Mouse (Mus musculus): ENCODE results near the gene Rad51b. TPM values are rescaled to one million over a fixed set of nuclear protein-coding genes. Genes with fewer than 3 reads are reported as not detected.

Gene Rad51b
- polyA plus RNA-seq, 1 experiment from 2014 or later, result 7.8 TPM

DNA sequence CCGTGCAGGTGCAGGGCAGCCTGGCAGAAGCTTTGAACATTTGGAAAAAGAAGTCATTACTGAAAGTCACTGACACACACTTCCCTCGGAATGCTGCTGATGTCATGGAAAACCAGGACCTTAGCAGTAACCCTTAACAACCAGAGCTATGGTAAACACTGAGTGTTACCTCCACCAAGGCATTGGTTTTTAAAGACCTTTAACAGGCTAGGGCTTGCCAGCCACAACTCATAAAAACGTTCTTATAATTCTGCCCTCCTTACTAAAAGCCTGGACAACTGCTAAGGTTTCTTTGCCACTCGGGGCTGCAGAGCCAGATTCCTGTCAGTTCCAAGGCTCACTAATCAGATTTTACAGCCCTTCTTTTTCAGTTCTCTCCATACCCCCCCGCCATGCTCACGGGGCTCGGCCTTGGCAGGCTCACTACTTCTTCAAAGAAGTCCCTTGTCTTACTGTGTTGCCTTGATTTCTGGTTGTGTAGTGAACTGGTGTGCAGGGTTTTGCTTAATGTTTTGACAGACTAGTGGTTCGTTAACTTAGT is 210.1 kb downstream of the Rad51b start:
- Histone ChIP-seq H3K27me3 (ENCODE audit: control insufficient read depth, insufficient read depth, low read length) (no peaks in the 10 kb centered on the region), H3K27ac (ENCODE audit: low read length) (peak overlapping the region; percentile 78), H3K36me3 (ENCODE audit: control insufficient read depth, insufficient read depth, low read length) (no peaks in the 10 kb centered on the region), H3K9ac (ENCODE audit: low read length) (0 out of 2 replicates have a peak overlapping the region, but pooled peaks have one; percentile 20), H3K9me3 (replicated peaks; ENCODE audit: control insufficient read depth, low read length) (no peaks in the 10 kb centered on the region), H3K4me3 (replicated peaks; ENCODE audit: low read length) (no peak overlapping the region), H3K4me2 (ENCODE audit: low read depth, low read length) (no peak overlapping the region), H3K4me1 (ENCODE audit: control insufficient read depth, insufficient read depth, low read length) (peaks cover 38% of the 10 kb centered on the region)
- WGBS, result 36% methylated on average over 8 of the region's 8 CpGs
- ATAC-seq (ENCODE audit: insufficient read depth, low FRiP score), result peak; percentile 70

DNA sequence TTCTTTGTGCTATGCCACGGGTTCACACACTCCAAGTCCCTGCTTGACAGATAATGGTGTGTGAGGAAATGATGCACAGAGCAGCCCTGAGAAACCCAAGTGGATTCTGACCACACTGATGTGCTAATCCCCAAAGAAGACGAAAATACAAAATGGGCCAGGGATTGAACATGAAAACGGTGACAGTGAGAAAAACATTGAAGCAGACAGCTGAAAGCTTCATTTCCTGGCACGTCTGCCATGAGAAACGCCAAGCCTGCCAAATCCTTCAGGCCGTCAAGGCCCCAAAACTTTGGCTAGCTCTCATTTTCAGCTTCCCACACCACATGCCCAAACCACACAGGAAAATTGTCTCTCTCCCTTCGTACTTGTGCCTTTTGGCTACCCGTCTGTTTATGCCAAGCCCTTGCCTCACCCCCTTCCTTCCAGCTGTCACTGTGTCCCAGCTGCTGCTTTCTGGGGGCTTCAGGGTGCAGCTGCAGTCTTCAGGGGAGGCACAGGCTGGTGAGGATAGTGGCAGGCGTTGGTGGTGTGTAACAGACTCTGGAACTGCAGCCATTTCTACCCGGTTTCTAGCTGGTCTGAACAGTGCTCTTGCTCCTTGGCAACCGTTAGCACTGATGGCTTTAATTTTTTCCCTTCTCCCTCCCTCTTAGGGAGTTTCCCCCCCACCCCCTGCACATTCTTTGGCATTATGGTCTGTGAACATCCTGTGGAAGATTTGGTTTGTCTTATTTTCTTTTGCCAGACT is 214.5 kb downstream of the Rad51b start:
- Histone ChIP-seq H3K9me3 (replicated peaks; ENCODE audit: control insufficient read depth, low read length) (no peaks in the 10 kb centered on the region), H3K27me3 (ENCODE audit: control insufficient read depth, insufficient read depth, low read length) (no peaks in the 10 kb centered on the region), H3K9ac (ENCODE audit: low read length) (peak overlapping the region; percentile 66), H3K36me3 (ENCODE audit: control insufficient read depth, insufficient read depth, low read length) (no peaks in the 10 kb centered on the region), H3K4me2 (ENCODE audit: low read depth, low read length) (peak overlapping the region; percentile 20; the same call in 1 of the 2 replicates), H3K4me3 (replicated peaks; ENCODE audit: low read length) (no peak overlapping the region), H3K27ac (ENCODE audit: low read length) (peak overlapping the region; percentile 94), H3K4me1 (ENCODE audit: control insufficient read depth, insufficient read depth, low read length) (peaks cover 21% of the 10 kb centered on the region)
- peak; percentile 65; the same call in 1 of the 2 replicates for ATAC-seq (ENCODE audit: insufficient read depth, low FRiP score)
- WGBS, result 38% methylated on average over 11 of the region's 11 CpGs

DNA sequence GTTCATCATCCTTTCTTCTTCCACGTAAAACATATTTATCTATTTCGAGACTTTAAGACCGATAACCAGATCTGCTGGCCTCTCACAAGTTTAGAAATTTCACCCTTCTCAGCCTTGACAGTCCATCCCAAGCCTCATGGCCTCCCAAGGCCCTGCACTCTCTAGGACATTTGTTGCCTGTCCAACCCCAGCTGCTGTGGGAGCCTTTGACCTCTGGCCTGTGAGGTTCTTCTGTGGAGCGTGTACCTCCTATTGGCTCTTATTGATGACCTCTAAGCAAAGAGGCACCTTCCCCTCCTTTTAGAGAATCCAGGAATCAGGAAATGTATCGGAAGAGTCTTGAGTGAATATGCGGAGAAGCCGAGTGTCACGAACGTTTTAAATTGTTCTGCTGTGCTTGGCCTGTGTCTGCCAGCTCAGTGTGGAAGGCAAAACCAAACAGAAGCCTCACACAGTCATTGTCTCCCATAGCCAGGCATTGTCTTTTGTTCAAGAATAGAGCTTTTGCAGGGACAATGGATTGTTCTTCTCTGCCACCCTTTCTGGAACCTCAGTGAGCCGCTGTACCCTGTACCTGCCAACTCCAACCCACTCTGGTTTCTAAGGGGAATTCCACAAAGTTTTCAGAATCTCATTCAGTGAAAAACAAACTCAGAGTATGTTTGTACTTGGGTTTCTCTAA is 215.3 kb downstream of the Rad51b start:
- WGBS, result 57% methylated on average over 10 of the region's 10 CpGs
- Histone ChIP-seq H3K27ac (ENCODE audit: low read length) (peak overlapping the region; percentile 94), H3K9ac (ENCODE audit: low read length) (peak overlapping the region; percentile 43)

DNA sequence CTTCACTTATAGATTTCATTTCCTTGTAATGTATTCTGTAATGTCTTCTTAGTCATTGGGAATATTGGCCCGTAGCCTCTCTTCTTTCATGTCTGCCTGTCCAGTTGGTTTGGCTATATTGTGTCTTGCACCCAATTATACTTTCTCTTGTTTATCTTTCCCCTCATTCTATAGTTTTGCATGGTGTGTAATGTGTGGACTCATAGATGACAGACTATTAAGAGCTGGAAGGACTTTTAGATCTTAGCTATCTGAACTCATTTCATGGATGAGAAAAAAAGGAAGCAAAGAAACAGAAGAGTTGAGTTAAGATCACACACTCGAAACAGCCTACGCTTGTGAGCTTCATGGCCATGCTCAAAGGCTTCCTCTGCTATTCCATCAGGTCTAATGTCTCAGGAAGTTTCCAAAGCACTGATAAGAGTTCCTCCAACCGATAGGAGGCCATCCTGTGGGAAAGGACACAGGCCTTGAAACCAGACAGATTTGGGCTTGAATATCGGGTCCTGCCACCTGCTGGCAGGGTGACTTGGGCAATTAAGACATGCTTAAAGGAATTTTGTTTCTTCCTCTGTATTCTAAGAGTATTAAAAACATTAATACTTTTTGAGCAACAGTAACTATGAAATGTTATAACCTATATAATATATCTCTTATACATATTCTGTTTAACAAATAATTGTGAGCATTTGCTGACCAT is 216.1 kb downstream of the Rad51b start:
- no peaks in the 10 kb centered on the region for H3K9me3 ChIP-seq (replicated peaks; ENCODE audit: control insufficient read depth, low read length)
- no peak for ATAC-seq (ENCODE audit: insufficient read depth, low FRiP score)
- H3K36me3 ChIP-seq (ENCODE audit: control insufficient read depth, insufficient read depth, low read length), result no peaks in the 10 kb centered on the region
- H3K9ac ChIP-seq (ENCODE audit: low read length), result no peak overlapping the region
- peaks cover 17% of the 10 kb centered on the region for H3K4me1 ChIP-seq (ENCODE audit: control insufficient read depth, insufficient read depth, low read length)
- no peak overlapping the region for H3K4me3 ChIP-seq (replicated peaks; ENCODE audit: low read length)
- peak overlapping the region; percentile 64 for H3K27ac ChIP-seq (ENCODE audit: low read length)
- no peak overlapping the region for H3K4me2 ChIP-seq (ENCODE audit: low read depth, low read length)
- no peaks in the 10 kb centered on the region for H3K27me3 ChIP-seq (ENCODE audit: control insufficient read depth, insufficient read depth, low read length)
- 86% methylated on average over 5 of the region's 5 CpGs for WGBS

More for the DNA sequence above, 215.3 kb downstream of the Rad51b start:
- Histone ChIP-seq H3K9me3 (replicated peaks; ENCODE audit: control insufficient read depth, low read length) (no peaks in the 10 kb centered on the region), H3K27me3 (ENCODE audit: control insufficient read depth, insufficient read depth, low read length) (no peaks in the 10 kb centered on the region), H3K36me3 (ENCODE audit: control insufficient read depth, insufficient read depth, low read length) (no peaks in the 10 kb centered on the region), H3K4me3 (replicated peaks; ENCODE audit: low read length) (no peak overlapping the region), H3K4me1 (ENCODE audit: control insufficient read depth, insufficient read depth, low read length) (peaks cover 17% of the 10 kb centered on the region), H3K4me2 (ENCODE audit: low read depth, low read length) (no peak overlapping the region)
- ATAC-seq (ENCODE audit: insufficient read depth, low FRiP score), result peak; percentile 30; the same call in 1 of the 2 replicates

DNA sequence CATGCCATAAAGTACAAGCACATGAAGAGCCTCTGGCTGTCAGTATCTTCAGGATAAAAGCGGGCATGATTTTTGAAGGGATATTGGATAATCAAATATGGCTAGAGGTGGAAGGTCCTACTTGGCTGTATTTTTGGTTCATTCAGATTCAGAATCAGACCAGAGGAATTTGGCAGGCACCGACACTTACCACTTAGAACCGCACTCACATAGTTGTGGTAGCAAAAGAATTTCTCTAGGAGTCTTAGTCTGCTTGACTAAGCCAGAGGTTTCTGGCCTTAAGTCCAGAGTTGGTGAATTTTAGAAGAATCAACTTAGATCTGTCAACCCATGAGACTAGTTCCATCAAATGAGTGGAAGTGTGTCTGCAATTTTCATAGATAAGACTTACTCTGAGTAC is 217.6 kb downstream of the Rad51b start:
- H3K9ac ChIP-seq (ENCODE audit: low read length), result no peak overlapping the region
- 94% methylated on average over 3 of the region's 3 CpGs for WGBS
- H3K4me3 ChIP-seq (replicated peaks; ENCODE audit: low read length), result no peak overlapping the region
- H3K4me1 ChIP-seq (ENCODE audit: control insufficient read depth, insufficient read depth, low read length), result peaks cover 17% of the 10 kb centered on the region
- no peak for ATAC-seq (ENCODE audit: insufficient read depth, low FRiP score)
- peak overlapping the region; percentile 77 for H3K27ac ChIP-seq (ENCODE audit: low read length)
- H3K9me3 ChIP-seq (replicated peaks; ENCODE audit: control insufficient read depth, low read length), result no peaks in the 10 kb centered on the region
- H3K4me2 ChIP-seq (ENCODE audit: low read depth, low read length), result no peak overlapping the region
- no peaks in the 10 kb centered on the region for H3K36me3 ChIP-seq (ENCODE audit: control insufficient read depth, insufficient read depth, low read length)
- H3K27me3 ChIP-seq (ENCODE audit: control insufficient read depth, insufficient read depth, low read length), result no peaks in the 10 kb centered on the region

DNA sequence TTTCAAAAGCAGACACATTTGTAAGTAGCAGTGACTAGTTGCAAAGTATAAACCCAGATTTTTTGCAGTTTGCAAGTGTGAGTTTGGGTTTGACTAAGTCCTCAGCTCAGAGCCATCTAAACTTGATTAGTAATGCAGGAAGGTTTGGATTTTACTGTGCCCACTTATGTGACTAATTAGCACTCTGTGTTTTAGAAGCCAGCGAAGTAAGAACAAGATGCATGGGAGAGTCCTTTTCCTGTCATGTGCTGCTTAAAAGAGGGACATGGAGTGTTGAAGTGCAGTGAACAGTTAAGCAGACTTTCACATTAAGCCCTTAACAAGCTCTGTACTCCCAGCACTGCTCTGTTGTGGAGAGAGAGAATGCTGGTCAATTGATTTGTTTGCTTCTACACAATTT is 225.3 kb downstream of the Rad51b start:
- H3K4me1 ChIP-seq (ENCODE audit: control insufficient read depth, insufficient read depth, low read length), result peaks cover 3% of the 10 kb centered on the region
- H3K9me3 ChIP-seq (replicated peaks; ENCODE audit: control insufficient read depth, low read length), result no peaks in the 10 kb centered on the region
- ATAC-seq (ENCODE audit: insufficient read depth, low FRiP score), result no peak
- WGBS, result 35% methylated on average over 1 of the region's 1 CpGs
- H3K27ac ChIP-seq (ENCODE audit: low read length), result peak overlapping the region; percentile 12; the same call in 1 of the 2 replicates
- H3K4me2 ChIP-seq (ENCODE audit: low read depth, low read length), result no peak overlapping the region
- H3K36me3 ChIP-seq (ENCODE audit: control insufficient read depth, insufficient read depth, low read length), result no peaks in the 10 kb centered on the region
- no peak overlapping the region for H3K4me3 ChIP-seq (replicated peaks; ENCODE audit: low read length)
- H3K9ac ChIP-seq (ENCODE audit: low read length), result no peak overlapping the region; the same call in 1 of the 2 replicates
- H3K27me3 ChIP-seq (ENCODE audit: control insufficient read depth, insufficient read depth, low read length), result no peaks in the 10 kb centered on the region

DNA sequence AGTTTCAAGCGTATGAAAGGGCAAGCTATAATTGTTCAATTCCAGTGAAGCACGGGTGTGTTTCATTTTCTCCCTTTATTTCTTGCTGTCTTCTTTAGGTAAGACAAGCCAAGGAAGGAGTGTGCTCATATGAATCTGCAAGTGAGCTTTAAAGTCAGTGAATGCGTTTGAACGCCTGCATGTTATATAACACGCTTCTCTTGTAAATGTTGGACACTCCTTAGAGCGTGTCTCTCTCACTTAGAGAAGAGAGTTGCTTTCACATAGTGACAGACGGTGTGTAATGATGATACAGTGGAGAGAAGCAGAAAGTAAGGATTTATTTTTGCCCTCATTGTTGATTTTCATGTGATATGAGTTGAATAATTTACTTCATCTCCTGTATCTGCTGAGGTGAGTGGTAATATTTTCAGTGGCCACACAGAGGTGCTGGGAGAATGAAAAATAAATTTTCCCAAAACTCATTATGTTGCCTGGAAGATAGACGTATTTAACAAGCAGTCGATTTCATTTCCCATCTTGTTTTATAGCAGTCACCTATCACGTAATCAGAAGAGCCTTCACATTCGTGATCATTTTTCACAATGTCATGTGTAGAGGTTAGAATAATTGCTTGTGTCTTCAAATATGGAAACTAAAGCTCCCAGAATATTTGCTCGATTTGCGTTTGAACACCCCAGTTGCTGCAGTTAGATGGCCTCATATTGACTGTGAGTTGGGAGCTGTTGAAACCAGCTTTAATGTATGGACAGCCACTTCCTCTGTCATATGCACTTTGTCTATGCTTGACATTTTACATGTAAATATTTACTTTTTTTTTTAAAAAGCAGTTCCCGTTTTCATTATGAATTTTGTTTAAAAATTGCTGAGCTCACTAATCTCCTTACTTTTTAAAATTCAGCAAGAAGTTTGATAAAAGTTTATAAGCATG is 228.1 kb downstream of the Rad51b start:
- no peaks in the 10 kb centered on the region for H3K27me3 ChIP-seq (ENCODE audit: control insufficient read depth, insufficient read depth, low read length)
- no peaks in the 10 kb centered on the region for H3K36me3 ChIP-seq (ENCODE audit: control insufficient read depth, insufficient read depth, low read length)
- no peak overlapping the region for H3K9ac ChIP-seq (ENCODE audit: low read length)
- H3K9me3 ChIP-seq (replicated peaks; ENCODE audit: control insufficient read depth, low read length), result no peaks in the 10 kb centered on the region
- H3K4me1 ChIP-seq (ENCODE audit: control insufficient read depth, insufficient read depth, low read length), result peaks cover 4% of the 10 kb centered on the region
- peak overlapping the region; percentile 83 for H3K27ac ChIP-seq (ENCODE audit: low read length)
- ATAC-seq (ENCODE audit: insufficient read depth, low FRiP score), result peak; percentile 51; the same call in 1 of the 2 replicates
- H3K4me3 ChIP-seq (replicated peaks; ENCODE audit: low read length), result no peak overlapping the region
- WGBS, result 34% methylated on average over 14 of the region's 14 CpGs
- H3K4me2 ChIP-seq (ENCODE audit: low read depth, low read length), result peak overlapping the region; percentile 20; the same call in 1 of the 2 replicates

DNA sequence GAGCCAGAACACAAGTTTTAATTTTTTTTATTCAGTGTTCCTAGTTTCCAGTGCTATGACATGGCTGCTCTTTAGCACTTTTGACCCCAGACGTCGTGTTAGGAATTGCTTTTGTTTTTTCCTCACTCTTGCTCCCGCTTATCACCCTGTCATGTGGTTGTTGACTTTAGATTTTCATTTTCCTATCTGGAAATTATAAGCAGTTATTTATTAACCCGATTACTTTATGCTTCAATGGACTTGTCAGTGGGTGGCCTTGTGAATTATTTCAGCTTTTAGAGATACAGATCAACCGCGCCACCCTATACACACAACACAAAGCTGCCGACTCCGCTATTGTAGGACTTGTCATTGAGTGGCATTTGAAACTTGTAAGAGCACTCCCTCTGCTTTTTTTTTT is 228.8 kb downstream of the Rad51b start:
- no peaks in the 10 kb centered on the region for H3K9me3 ChIP-seq (replicated peaks; ENCODE audit: control insufficient read depth, low read length)
- no peak overlapping the region for H3K4me3 ChIP-seq (replicated peaks; ENCODE audit: low read length)
- no peak overlapping the region for H3K4me2 ChIP-seq (ENCODE audit: low read depth, low read length)
- H3K36me3 ChIP-seq (ENCODE audit: control insufficient read depth, insufficient read depth, low read length), result no peaks in the 10 kb centered on the region
- H3K9ac ChIP-seq (ENCODE audit: low read length), result no peak overlapping the region
- 19% methylated on average over 8 of the region's 8 CpGs for WGBS
- H3K27ac ChIP-seq (ENCODE audit: low read length), result peak overlapping the region; percentile 10
- peak; percentile 92 for ATAC-seq (ENCODE audit: insufficient read depth, low FRiP score)
- no peaks in the 10 kb centered on the region for H3K27me3 ChIP-seq (ENCODE audit: control insufficient read depth, insufficient read depth, low read length)
- H3K4me1 ChIP-seq (ENCODE audit: control insufficient read depth, insufficient read depth, low read length), result peaks cover 10% of the 10 kb centered on the region
